Mouse (Mus musculus): ENCODE results near the gene Tnni3. TPM values are rescaled to one million over a fixed set of nuclear protein-coding genes. Genes with fewer than 3 reads are reported as not detected.

Tnni3 gene
- polyA plus RNA-seq, 1 experiment from 2014 or later, result 1.8 TPM

- Histone ChIP-seq H3K4me1 (peaks cover 26% of the 10 kb centered on the region), H3K4me3 (no peak overlapping the region), H3K9me3 (no peaks in the 10 kb centered on the region), H3K36me3 (no peaks in the 10 kb centered on the region), H3K4me2 (replicated peaks) (no peak overlapping the region), H3K27ac (replicated peaks) (no peak overlapping the region), H3K27me3 (no peaks in the 10 kb centered on the region), H3K9ac (replicated peaks) (no peak overlapping the region)
- no peak for ATAC-seq (replicated peaks)
- 86% methylated on average over 5 of the region's 5 CpGs for WGBS
Observed at GRCm38 (mm10) chr7:4503858-4504257, 20.2 kb downstream of the Tnni3 start.

- no peak overlapping the region for H3K27ac ChIP-seq (replicated peaks)
- H3K9ac ChIP-seq (replicated peaks), result no peak overlapping the region
- WGBS, result 81% methylated on average over 4 of the region's 4 CpGs
- no peaks in the 10 kb centered on the region for H3K36me3 ChIP-seq
- no peak overlapping the region for H3K4me3 ChIP-seq
- peaks cover 33% of the 10 kb centered on the region for H3K4me1 ChIP-seq
- ATAC-seq (replicated peaks), result no peak
- no peaks in the 10 kb centered on the region for H3K9me3 ChIP-seq
- H3K27me3 ChIP-seq, result no peaks in the 10 kb centered on the region
- H3K4me2 ChIP-seq (replicated peaks), result no peak overlapping the region
Observed at GRCm38 (mm10) chr7:4503100-4503499, 20.9 kb downstream of the Tnni3 start.

- ATAC-seq (replicated peaks), result peak; percentile 26
- peak overlapping the region; percentile 61 for H3K4me2 ChIP-seq (replicated peaks)
- peaks cover 38% of the 10 kb centered on the region for H3K4me1 ChIP-seq
- peak overlapping the region; percentile 77; the same call in 1 of the 2 replicates for H3K9ac ChIP-seq (replicated peaks)
- H3K4me3 ChIP-seq, result peak overlapping the region; percentile 81
- H3K27ac ChIP-seq (replicated peaks), result peak overlapping the region; percentile 91
- H3K27me3 ChIP-seq, result no peaks in the 10 kb centered on the region
- WGBS, result 8% methylated on average over 14 of the region's 14 CpGs
- H3K36me3 ChIP-seq, result no peaks in the 10 kb centered on the region
- no peaks in the 10 kb centered on the region for H3K9me3 ChIP-seq
Observed at GRCm38 (mm10) chr7:4502421-4503090, 21.5 kb downstream of the Tnni3 start.

GRCm38 (mm10) chr7:4501558-4502397 lies 22.3 kb downstream of the Tnni3 start, which contains the start of gene Ppp1r12c:
Gene Ppp1r12c, minus strand, starts transcription at chr7:4501680.
- Histone ChIP-seq H3K9ac (replicated peaks) (peak within 1 kb of the TSS; percentile 77), H3K4me2 (replicated peaks) (peak within 1 kb of the TSS; percentile 61), H3K4me3 (peak within 1 kb of the TSS; percentile 81), H3K4me1 (peaks cover 41% of the 10 kb centered on the region), H3K27me3 (no peaks in the 10 kb centered on the region), H3K27ac (replicated peaks) (peak within 1 kb of the TSS; percentile 91), H3K36me3 (peaks cover 6% of the 10 kb centered on the region; the same call in 1 of the 2 replicates), H3K9me3 (no peaks in the 10 kb centered on the region)
- 1% methylated on average over 62 of the region's 62 CpGs for WGBS
- peak; percentile 95 for ATAC-seq (replicated peaks)

GRCm38 (mm10) chr7:4500892-4501471 lies 23.0 kb downstream of the Tnni3 start:
- peak overlapping the region; percentile 77 for H3K9ac ChIP-seq (replicated peaks)
- peak overlapping the region; percentile 61 for H3K4me2 ChIP-seq (replicated peaks)
- peaks cover 41% of the 10 kb centered on the region for H3K4me1 ChIP-seq
- H3K27me3 ChIP-seq, result no peaks in the 10 kb centered on the region
- H3K4me3 ChIP-seq, result peak overlapping the region; percentile 81
- H3K36me3 ChIP-seq, result peaks cover 14% of the 10 kb centered on the region
- H3K27ac ChIP-seq (replicated peaks), result peak overlapping the region; percentile 91
- peak; percentile 53 for ATAC-seq (replicated peaks)
- WGBS, result under 1% methylated on average over 52 of the region's 52 CpGs
- H3K9me3 ChIP-seq, result no peaks in the 10 kb centered on the region

GRCm38 (mm10) chr7:4499034-4499433 lies 25.0 kb downstream of the Tnni3 start:
- no peak overlapping the region; the same call in 1 of the 2 replicates for H3K9ac ChIP-seq (replicated peaks)
- no peak for ATAC-seq (replicated peaks)
- H3K27me3 ChIP-seq, result no peaks in the 10 kb centered on the region
- peaks cover 41% of the 10 kb centered on the region for H3K4me1 ChIP-seq
- peaks cover 14% of the 10 kb centered on the region for H3K36me3 ChIP-seq
- no peak overlapping the region for H3K4me2 ChIP-seq (replicated peaks)
- no peak overlapping the region for H3K27ac ChIP-seq (replicated peaks)
- 93% methylated on average over 4 of the region's 4 CpGs for WGBS
- no peak overlapping the region for H3K4me3 ChIP-seq
- no peaks in the 10 kb centered on the region for H3K9me3 ChIP-seq

GRCm38 (mm10) chr7:4498251-4498650 lies 25.8 kb downstream of the Tnni3 start:
- no peak for ATAC-seq (replicated peaks)
- H3K36me3 ChIP-seq, result peaks cover 14% of the 10 kb centered on the region
- peaks cover 41% of the 10 kb centered on the region for H3K4me1 ChIP-seq
- no peak overlapping the region for H3K27ac ChIP-seq (replicated peaks)
- WGBS, result 10% methylated on average over 9 of the region's 9 CpGs
- H3K4me3 ChIP-seq, result no peak overlapping the region
- H3K9me3 ChIP-seq, result no peaks in the 10 kb centered on the region
- peak overlapping the region; percentile 3; the same call in 1 of the 2 replicates for H3K9ac ChIP-seq (replicated peaks)
- H3K27me3 ChIP-seq, result no peaks in the 10 kb centered on the region
- H3K4me2 ChIP-seq (replicated peaks), result 0 out of 2 replicates have a peak overlapping the region, but pooled peaks have one; percentile 7

GRCm38 (mm10) chr7:4497271-4497903 lies 26.6 kb downstream of the Tnni3 start:
- Histone ChIP-seq H3K4me2 (replicated peaks) (no peak overlapping the region), H3K4me3 (no peak overlapping the region), H3K27me3 (no peaks in the 10 kb centered on the region), H3K36me3 (peaks cover 14% of the 10 kb centered on the region), H3K9ac (replicated peaks) (no peak overlapping the region), H3K9me3 (no peaks in the 10 kb centered on the region), H3K27ac (replicated peaks) (no peak overlapping the region), H3K4me1 (peaks cover 38% of the 10 kb centered on the region)
- no peak for ATAC-seq (replicated peaks)
- WGBS, result 90% methylated on average over 9 of the region's 9 CpGs

GRCm38 (mm10) chr7:4496468-4496867 lies 27.6 kb downstream of the Tnni3 start:
- H3K36me3 ChIP-seq, result peaks cover 14% of the 10 kb centered on the region
- H3K27me3 ChIP-seq, result no peaks in the 10 kb centered on the region
- no peak overlapping the region for H3K4me3 ChIP-seq
- no peak overlapping the region for H3K9ac ChIP-seq (replicated peaks)
- 91% methylated on average over 3 of the region's 3 CpGs for WGBS
- no peak overlapping the region for H3K27ac ChIP-seq (replicated peaks)
- H3K4me1 ChIP-seq, result peaks cover 35% of the 10 kb centered on the region
- no peaks in the 10 kb centered on the region for H3K9me3 ChIP-seq
- H3K4me2 ChIP-seq (replicated peaks), result no peak overlapping the region
- ATAC-seq (replicated peaks), result no peak

GRCm38 (mm10) chr7:4493991-4494390 lies 30.0 kb downstream of the Tnni3 start:
- peaks cover 16% of the 10 kb centered on the region for H3K4me1 ChIP-seq
- H3K36me3 ChIP-seq, result peaks cover 23% of the 10 kb centered on the region
- no peak overlapping the region for H3K9ac ChIP-seq (replicated peaks)
- no peak overlapping the region for H3K4me2 ChIP-seq (replicated peaks)
- 90% methylated on average over 1 of the region's 1 CpGs for WGBS
- H3K9me3 ChIP-seq, result no peaks in the 10 kb centered on the region
- no peak overlapping the region for H3K27ac ChIP-seq (replicated peaks)
- no peak for ATAC-seq (replicated peaks)
- H3K4me3 ChIP-seq, result no peak overlapping the region
- H3K27me3 ChIP-seq, result no peaks in the 10 kb centered on the region

GRCm38 (mm10) chr7:4492284-4493224 lies 31.5 kb downstream of the Tnni3 start:
- Histone ChIP-seq H3K9ac (replicated peaks) (no peak overlapping the region), H3K4me3 (no peak overlapping the region), H3K36me3 (peaks cover 30% of the 10 kb centered on the region), H3K4me2 (replicated peaks) (no peak overlapping the region), H3K4me1 (peaks cover 2% of the 10 kb centered on the region; the same call in 1 of the 2 replicates), H3K27ac (replicated peaks) (no peak overlapping the region), H3K9me3 (no peaks in the 10 kb centered on the region), H3K27me3 (no peaks in the 10 kb centered on the region)
- 91% methylated on average over 13 of the region's 13 CpGs for WGBS
- ATAC-seq (replicated peaks), result no peak
